Mouse (Mus musculus): ENCODE results near the gene Pcca.

DNA sequence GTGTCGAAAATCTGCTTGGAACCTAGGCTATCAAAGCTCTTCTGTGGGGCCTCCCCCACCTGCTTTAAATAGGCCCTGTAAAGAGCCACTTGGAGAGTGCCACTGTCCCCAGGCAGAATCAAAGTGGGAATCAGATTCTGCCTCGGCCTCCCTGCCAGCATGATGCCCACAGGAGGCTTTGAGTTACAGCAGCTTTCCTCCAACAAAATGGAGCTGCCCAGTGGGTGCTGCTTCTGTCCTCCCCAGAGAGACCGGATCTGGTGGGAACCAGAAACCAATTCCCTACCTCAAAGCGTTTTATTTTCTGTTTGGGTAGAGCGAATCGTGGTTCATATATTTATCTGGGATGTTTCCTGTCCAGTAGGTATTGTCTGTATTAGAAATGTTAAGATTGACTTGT is 341.5 kb downstream of the Pcca start:
- TF ChIP-seq HCFC1 (IDR thresholded peaks at IDR 0.05; ENCODE audit: borderline replicate concordance, insufficient read depth, low read length): no peak
- no peak for TF ChIP-seq ZNF384 (IDR thresholded peaks at IDR 0.05; ENCODE audit: low read depth, low read length)
- no peak for TF ChIP-seq MAFK (IDR thresholded peaks at IDR 0.05; ENCODE audit: insufficient read depth, low read depth, low read length)

All from ES-E14 (cell line).